Mouse (Mus musculus): ENCODE measurements at regions not wholly inside any gene's neighbourhood (a gene's known extent, or its start where the extent isn't known, plus 50 kb on each side); places are given as distances from the start of the nearest gene placed in this dataset.

GRCm38 (mm10) chr4:93451357-93451756 is 116.0 kb upstream of the Tusc1 start:
- TF ChIP-seq CTCF (IDR thresholded peaks at IDR 0.05; ENCODE audit: insufficient read depth, low read length) (no peak), POLR2A (IDR thresholded peaks at IDR 0.05; ENCODE audit: borderline replicate concordance, extremely low read depth, low read depth, low read length) (no peak)
